Comparison of ENCODE assay signal across 8 mouse cellular contexts in genomic region chr7:100979175-100979574, GRCm38 (mm10). TPM values are rescaled to one million over a fixed set of nuclear protein-coding genes. Genes with fewer than 3 reads are reported as not detected.
DNase-seq lines count a peak whose midpoint lies in the region; ATAC-seq lines count a peak whose summit lies in the region.

No protein-coding gene starts in this region.

- H3K4me2 ChIP-seq in midbrain, embryonic 14.5 days (ENCODE audit: low read length): no peak overlapping the region
- no peak overlapping the region for H3K4me2 ChIP-seq in midbrain, embryonic 16.5 days (ENCODE audit: low read length)
- no peak overlapping the region for H3K4me2 ChIP-seq in heart, embryonic 15.5 days
- no peak overlapping the region for H3K4me2 ChIP-seq in limb, embryonic 11.5 days (ENCODE audit: low read depth, severe bottlenecking)
- no peak overlapping the region for H3K4me2 ChIP-seq in midbrain, embryonic 15.5 days

- no peaks in the 10 kb centered on the region for H3K36me3 ChIP-seq in midbrain, embryonic 14.5 days (ENCODE audit: control insufficient read depth, insufficient read depth, low read length)
- no peaks in the 10 kb centered on the region for H3K36me3 ChIP-seq in midbrain, embryonic 16.5 days (ENCODE audit: control insufficient read depth, insufficient read depth, low read length)
- no peaks in the 10 kb centered on the region for H3K36me3 ChIP-seq in heart, embryonic 15.5 days
- no peaks in the 10 kb centered on the region for H3K36me3 ChIP-seq in limb, embryonic 11.5 days (ENCODE audit: control insufficient read depth, insufficient read depth, low read length)
- no peaks in the 10 kb centered on the region for H3K36me3 ChIP-seq in midbrain, embryonic 15.5 days (replicated peaks)

- 40% methylated on average over 2 of the region's 2 CpGs for whole genome bisulfite sequencing in midbrain, embryonic 14.5 days
- 50% methylated on average over 2 of the region's 2 CpGs for WGBS in midbrain, embryonic 16.5 days
- WGBS in heart, embryonic 15.5 days: 17% methylated on average over 2 of the region's 2 CpGs
- 48% methylated on average over 2 of the region's 2 CpGs for WGBS in limb, embryonic 11.5 days
- 53% methylated on average over 2 of the region's 2 CpGs for WGBS in midbrain, embryonic 15.5 days

- no peak overlapping the region for H3K9ac ChIP-seq in midbrain, embryonic 14.5 days (replicated peaks; ENCODE audit: low read length)
- no peak overlapping the region for H3K9ac ChIP-seq in midbrain, embryonic 16.5 days (ENCODE audit: low read depth, low read length)
- H3K9ac ChIP-seq in heart, embryonic 15.5 days: no peak overlapping the region
- H3K9ac ChIP-seq in limb, embryonic 11.5 days (ENCODE audit: low read length): no peak overlapping the region
- H3K9ac ChIP-seq in midbrain, embryonic 15.5 days: no peak overlapping the region

- no peak for ATAC-seq in midbrain, embryonic 14.5 days (ENCODE audit: low FRiP score, low TSS enrichment)
- ATAC-seq in midbrain, embryonic 16.5 days: no peak
- peak; percentile 66 for ATAC-seq in common myeloid progenitor, adult 5-6 weeks (replicated peaks; ENCODE audit: low read depth, poor library complexity, severe bottlenecking)
- peak; percentile 79 for ATAC-seq in heart, embryonic 15.5 days (replicated peaks; ENCODE audit: insufficient number of reproducible peaks, insufficient read depth, low FRiP score, low read depth)
- no peak for ATAC-seq in limb, embryonic 11.5 days (ENCODE audit: insufficient number of reproducible peaks, low FRiP score, low TSS enrichment, low read depth)
- ATAC-seq in midbrain, embryonic 15.5 days (replicated peaks): no peak

- H3K9me3 ChIP-seq in midbrain, embryonic 14.5 days (ENCODE audit: control insufficient read depth, low read length): no peaks in the 10 kb centered on the region
- no peaks in the 10 kb centered on the region for H3K9me3 ChIP-seq in midbrain, embryonic 16.5 days (replicated peaks; ENCODE audit: control insufficient read depth, low read length, poor library complexity, severe bottlenecking)
- H3K9me3 ChIP-seq in heart, embryonic 15.5 days (replicated peaks): no peaks in the 10 kb centered on the region
- H3K9me3 ChIP-seq in limb, embryonic 11.5 days (ENCODE audit: control insufficient read depth, low read length): no peaks in the 10 kb centered on the region
- no peaks in the 10 kb centered on the region for H3K9me3 ChIP-seq in midbrain, embryonic 15.5 days

- H3K27me3 ChIP-seq in midbrain, embryonic 14.5 days (ENCODE audit: control insufficient read depth, insufficient read depth, low read length): peaks cover 4% of the 10 kb centered on the region
- peaks cover 5% of the 10 kb centered on the region for H3K27me3 ChIP-seq in midbrain, embryonic 16.5 days (ENCODE audit: control insufficient read depth, insufficient read depth, low read depth, low read length)
- peaks cover 12% of the 10 kb centered on the region for H3K27me3 ChIP-seq in heart, embryonic 15.5 days
- H3K27me3 ChIP-seq in limb, embryonic 11.5 days (ENCODE audit: control insufficient read depth, insufficient read depth, low read length): peaks cover 3% of the 10 kb centered on the region
- H3K27me3 ChIP-seq in midbrain, embryonic 15.5 days (replicated peaks): peaks cover 14% of the 10 kb centered on the region

- no peak overlapping the region for H3K27ac ChIP-seq in midbrain, embryonic 14.5 days (replicated peaks; ENCODE audit: low read depth, low read length)
- no peak overlapping the region for H3K27ac ChIP-seq in midbrain, embryonic 16.5 days (ENCODE audit: low read length)
- H3K27ac ChIP-seq in heart, embryonic 15.5 days: peak overlapping the region; percentile 43
- H3K27ac ChIP-seq in limb, embryonic 11.5 days (replicated peaks; ENCODE audit: low read depth, low read length): 0 out of 2 replicates have a peak overlapping the region, but pooled peaks have one; percentile 21
- H3K27ac ChIP-seq in midbrain, embryonic 15.5 days: no peak overlapping the region

- DNase-seq in midbrain, embryonic 14.5 days: peak; percentile 33
- DNase-seq in limb, embryonic 11.5 days (ENCODE audit: low spot score): no peak
- peak; percentile 50 for DNase-seq in testis, postnatal 14 days (ENCODE audit: low spot score)
- DNase-seq in neural tube, embryonic 10.5 days (ENCODE audit: extremely low spot score, low spot score): no peak

- H3K4me1 ChIP-seq in midbrain, embryonic 14.5 days (ENCODE audit: control insufficient read depth, insufficient read depth, low read length): peaks cover 5% of the 10 kb centered on the region; the same call in 1 of the 2 replicates
- H3K4me1 ChIP-seq in midbrain, embryonic 16.5 days (ENCODE audit: control insufficient read depth, insufficient read depth, low read length): peaks cover 5% of the 10 kb centered on the region; the same call in 1 of the 2 replicates
- peaks cover 23% of the 10 kb centered on the region for H3K4me1 ChIP-seq in heart, embryonic 15.5 days (replicated peaks)
- H3K4me1 ChIP-seq in limb, embryonic 11.5 days (ENCODE audit: control insufficient read depth, insufficient read depth, low read length): peaks cover 8% of the 10 kb centered on the region
- peaks cover 8% of the 10 kb centered on the region for H3K4me1 ChIP-seq in midbrain, embryonic 15.5 days

- H3K4me3 ChIP-seq in midbrain, embryonic 14.5 days (replicated peaks; ENCODE audit: low read depth, low read length): no peak overlapping the region
- no peak overlapping the region for H3K4me3 ChIP-seq in midbrain, embryonic 16.5 days (ENCODE audit: low read depth, low read length)
- H3K4me3 ChIP-seq in heart, embryonic 15.5 days: no peak overlapping the region
- H3K4me3 ChIP-seq in limb, embryonic 11.5 days (ENCODE audit: low read depth, low read length): no peak overlapping the region
- H3K4me3 ChIP-seq in midbrain, embryonic 15.5 days: no peak overlapping the region

RNA-seq across cellular contexts. Expression of gene P2ry6, which starts 4.7 kb away (rescaled TPM):
- 1.8 and 2.7 TPM in 2 replicates for polyA plus RNA-seq in midbrain, embryonic 14.5 days (2014; fragmentation: Nextera tagmentation; extraction: Ambion mirVana)
- polyA plus RNA-seq in midbrain, embryonic 16.5 days (2015; fragmentation: Nextera tagmentation; extraction: Ambion mirVana): 2.8 and 3.0 TPM in 2 replicates
- total RNA-seq in common myeloid progenitor, adult 5-6 weeks (2017): not detected in 2 replicates
- polyA plus RNA-seq in heart, embryonic 15.5 days (2015; fragmentation: Nextera tagmentation; extraction: Ambion mirVana): 3.8 and 6.8 TPM in 2 replicates
- polyA plus RNA-seq in limb, embryonic 11.5 days (2014; fragmentation: Nextera tagmentation; extraction: Ambion mirVana): 1.6 and 2.5 TPM in 2 replicates
- 3.2 and 3.6 TPM in 2 replicates for polyA plus RNA-seq in midbrain, embryonic 15.5 days (2015; fragmentation: Nextera tagmentation; extraction: Ambion mirVana)

RNA-seq across cellular contexts. Expression of gene P2ry2, which starts 33.5 kb away (rescaled TPM):
- 0.16 TPM in 1 of 2 replicates, not detected in the other for polyA plus RNA-seq in midbrain, embryonic 14.5 days (2014; fragmentation: Nextera tagmentation; extraction: Ambion mirVana)
- 0.21 and 0.22 TPM in 2 replicates for polyA plus RNA-seq in midbrain, embryonic 16.5 days (2015; fragmentation: Nextera tagmentation; extraction: Ambion mirVana)
- 7.8 and 8.8 TPM in 2 replicates for total RNA-seq in common myeloid progenitor, adult 5-6 weeks (2017)
- 2.2 and 3.5 TPM in 2 replicates for polyA plus RNA-seq in heart, embryonic 15.5 days (2015; fragmentation: Nextera tagmentation; extraction: Ambion mirVana)
- polyA plus RNA-seq in limb, embryonic 11.5 days (2014; fragmentation: Nextera tagmentation; extraction: Ambion mirVana): 0.40 and 0.88 TPM in 2 replicates
- 0.13 and 0.17 TPM in 2 replicates for polyA plus RNA-seq in midbrain, embryonic 15.5 days (2015; fragmentation: Nextera tagmentation; extraction: Ambion mirVana)

RNA-seq across cellular contexts. Expression of gene Arhgef17, which starts 47.3 kb away (rescaled TPM):
- 12.1 and 13.2 TPM in 2 replicates for polyA plus RNA-seq in midbrain, embryonic 14.5 days (2014; fragmentation: Nextera tagmentation; extraction: Ambion mirVana)
- polyA plus RNA-seq in midbrain, embryonic 16.5 days (2015; fragmentation: Nextera tagmentation; extraction: Ambion mirVana): 13.8 and 17.6 TPM in 2 replicates
- total RNA-seq in common myeloid progenitor, adult 5-6 weeks (2017): 0.05 and 0.59 TPM in 2 replicates
- 4.1 and 6.6 TPM in 2 replicates for polyA plus RNA-seq in heart, embryonic 15.5 days (2015; fragmentation: Nextera tagmentation; extraction: Ambion mirVana)
- polyA plus RNA-seq in limb, embryonic 11.5 days (2014; fragmentation: Nextera tagmentation; extraction: Ambion mirVana): 12.6 and 13.6 TPM in 2 replicates
- polyA plus RNA-seq in midbrain, embryonic 15.5 days (2015; fragmentation: Nextera tagmentation; extraction: Ambion mirVana): 13.9 and 14.4 TPM in 2 replicates

Comparison
In these comparisons a context has a peak if more than half of its experiments do, and no peak if none do; other contexts are left out.
1. ATAC-seq: peak in common myeloid progenitor, adult 5-6 weeks (single experiment) and heart, embryonic 15.5 days (single experiment); none in midbrain, embryonic 14.5 days (single experiment), midbrain, embryonic 16.5 days (single experiment), limb, embryonic 11.5 days (single experiment) and midbrain, embryonic 15.5 days (single experiment).
2. DNase-seq: peak in midbrain, embryonic 14.5 days (single experiment) and testis, postnatal 14 days (single experiment); none in limb, embryonic 11.5 days (single experiment) and neural tube, embryonic 10.5 days (single experiment).
3. H3K27ac ChIP-seq: peak in heart, embryonic 15.5 days (single experiment) and limb, embryonic 11.5 days (single experiment); none in midbrain, embryonic 14.5 days (single experiment), midbrain, embryonic 16.5 days (single experiment) and midbrain, embryonic 15.5 days (single experiment).